Mouse (Mus musculus): ENCODE measurements around the gene Srr.

GRCm38 (mm10) chr11:74862129-74862528 is 63.6 kb downstream of the Srr start:
- TF ChIP-seq CTCF (IDR thresholded peaks at IDR 0.05; ENCODE audit: low read depth) (no peak), EP300 (IDR thresholded peaks at IDR 0.05; ENCODE audit: low read depth) (no peak)
